Mouse (Mus musculus) layer of hippocampus, postnatal 36 days (tissue): ENCODE measurements around the gene Abcb8. TPM values are rescaled to one million over a fixed set of nuclear protein-coding genes. Genes with fewer than 3 reads are reported as not detected.

Source experiments
- total RNA-seq, 2 experiments: library from RNA; stranded (reverse); gene quantifications; 2 replicates each; pipeline ENCODE4 v1.2.3; 2021

Abcb8 gene
- total RNA-seq, 2 experiments from 2014 or later: 51.9 to 58.7 TPM

Other genes with a start within 250 kb of the Abcb8 start
- 10 to 100 TPM in 1 of 2 experiments, 1 to 10 TPM in 1; 9.8 to 12.1 TPM for gene Nupl2, start 228.7 kb upstream of the Abcb8 start, total RNA-seq
- 10 to 100 TPM; 21.3 to 23.7 TPM for gene Kcnh2, start 42.1 kb upstream of the Abcb8 start, total RNA-seq
- gene Nos3, start 28.9 kb upstream of the Abcb8 start, total RNA-seq: 1 to 10 TPM; 6.1 to 6.4 TPM
- 1 to 10 TPM; 3.0 to 4.2 TPM for gene Atg9b, start 1.5 kb upstream of the Abcb8 start, total RNA-seq
- gene Asic3, start 19.7 kb downstream of the Abcb8 start, total RNA-seq: under 1 TPM in 1 of 2 experiments, not detected in 1; 0.23 TPM
- 100 to 1,000 TPM; 122 TPM for gene Cdk5, start 29.9 kb downstream of the Abcb8 start, total RNA-seq
- 10 to 100 TPM; 25.6 to 33.2 TPM for gene Slc4a2, start 30.2 kb downstream of the Abcb8 start, total RNA-seq
- gene Fastk, start 51.6 kb downstream of the Abcb8 start, total RNA-seq: 100 to 1,000 TPM; 121 to 144 TPM
- 10 to 100 TPM; 18.6 to 19.8 TPM for gene Tmub1, start 54.2 kb downstream of the Abcb8 start, total RNA-seq
- 100 to 1,000 TPM; 635 to 641 TPM for gene Agap3, start 58.5 kb downstream of the Abcb8 start, total RNA-seq
- not detected for gene Gbx1, start 133.5 kb downstream of the Abcb8 start, total RNA-seq
- under 1 TPM in 1 of 2 experiments, not detected in 1; 0.25 TPM for gene Asb10, start 147.3 kb downstream of the Abcb8 start, total RNA-seq
- gene 4931409K22Rik, start 163.1 kb downstream of the Abcb8 start, total RNA-seq: not detected
- gene Abcf2, start 183.8 kb downstream of the Abcb8 start, total RNA-seq: 10 to 100 TPM; 74.5 to 77.3 TPM
- gene Chpf2, start 193.1 kb downstream of the Abcb8 start, total RNA-seq: 10 to 100 TPM; 58.0 to 61.2 TPM
- 10 to 100 TPM; 88.0 to 89.8 TPM for gene Smarcd3, start 230.7 kb downstream of the Abcb8 start, total RNA-seq